Mouse (Mus musculus): Measurements from ENCODE around the gene Lactb. TPM values are rescaled to one million over a fixed set of nuclear protein-coding genes. Genes with fewer than 3 reads are reported as not detected.

Gene Lactb
- polyA plus RNA-seq, 1 experiment, result 6.6 TPM

GRCm38 (mm10) chr9:67011483-67011882 lies 36.2 kb upstream of the Lactb start:
- Histone ChIP-seq H3K4me2 (ENCODE audit: low read depth) (no peak overlapping the region), H3K79me2 (ENCODE audit: control insufficient read depth, insufficient read depth) (no peaks in the 10 kb centered on the region), H3K27me3 (ENCODE audit: control insufficient read depth, insufficient read depth, insufficient read length) (no peaks in the 10 kb centered on the region), H3ac (ENCODE audit: control insufficient read depth, insufficient read length) (no peak overlapping the region), H3K4me3 (no peak overlapping the region), H3K36me3 (ENCODE audit: control insufficient read depth, insufficient read depth) (no peaks in the 10 kb centered on the region)
- TF ChIP-seq USF1 (IDR thresholded peaks at IDR 0.05; ENCODE audit: low read depth) (peak; percentile 22), MYOG (IDR thresholded peaks at IDR 0.05; ENCODE audit: control insufficient read depth in 1 of 3, insufficient read depth in 1 of 3, insufficient read length in 2 of 3, low read depth in 2 of 3) (no peak)

- H3K4me3 ChIP-seq, result no peak overlapping the region
- no peak overlapping the region for H3K4me2 ChIP-seq (ENCODE audit: low read depth)
- H3K27me3 ChIP-seq (ENCODE audit: control insufficient read depth, insufficient read depth, insufficient read length), result no peaks in the 10 kb centered on the region
- no peaks in the 10 kb centered on the region for H3K36me3 ChIP-seq (ENCODE audit: control insufficient read depth, insufficient read depth)
- H3K79me2 ChIP-seq (ENCODE audit: control insufficient read depth, insufficient read depth), result no peaks in the 10 kb centered on the region
- H3ac ChIP-seq (ENCODE audit: control insufficient read depth, insufficient read length), result no peak overlapping the region
- no peak for TF ChIP-seq MYOD1 (IDR thresholded peaks at IDR 0.05; ENCODE audit: control insufficient read depth in 1 of 3, insufficient read length in 2 of 3, low read depth in 2 of 3)
- TF ChIP-seq SRF (IDR thresholded peaks at IDR 0.05; ENCODE audit: control insufficient read depth, insufficient read length, low read depth), result no peak
- no peak for TF ChIP-seq TCF12 (IDR thresholded peaks at IDR 0.05; ENCODE audit: insufficient read depth, poor library complexity, severe bottlenecking)
- no peak for TF ChIP-seq USF1 (IDR thresholded peaks at IDR 0.05; ENCODE audit: low read depth)
- TF ChIP-seq MYOG (IDR thresholded peaks at IDR 0.05; ENCODE audit: control insufficient read depth in 1 of 3, insufficient read depth in 1 of 3, insufficient read length in 2 of 3, low read depth in 2 of 3), result no peak
- no peak for TF ChIP-seq MAX (IDR thresholded peaks at IDR 0.05; ENCODE audit: low read depth)
- no peak for TF ChIP-seq CEBPB (IDR thresholded peaks at IDR 0.05; ENCODE audit: insufficient read depth, poor library complexity, severe bottlenecking)
- TF ChIP-seq POLR2AphosphoS2 (IDR thresholded peaks at IDR 0.05; ENCODE audit: insufficient read length, low read depth), result no peak
- no peak for TF ChIP-seq REST (IDR thresholded peaks at IDR 0.05; ENCODE audit: insufficient read depth, insufficient read length)
- TF ChIP-seq TCF3 (IDR thresholded peaks at IDR 0.05; ENCODE audit: insufficient read length, low read depth), result no peak
- TF ChIP-seq E2F4 (IDR thresholded peaks at IDR 0.05; ENCODE audit: insufficient read depth), result no peak
- TF ChIP-seq POLR2A (IDR thresholded peaks at IDR 0.05; ENCODE audit: insufficient read length, low read depth), result no peak
Measured at GRCm38 (mm10) chr9:67008781-67009180, 33.5 kb upstream of the Lactb start.

GRCm38 (mm10) chr9:67006376-67006775 lies 31.1 kb upstream of the Lactb start:
- no peak overlapping the region for H3ac ChIP-seq (ENCODE audit: control insufficient read depth, insufficient read length)
- TF ChIP-seq USF1 (IDR thresholded peaks at IDR 0.05; ENCODE audit: low read depth) (no peak), REST (IDR thresholded peaks at IDR 0.05; ENCODE audit: insufficient read depth, insufficient read length) (no peak), CEBPB (IDR thresholded peaks at IDR 0.05; ENCODE audit: insufficient read depth, poor library complexity, severe bottlenecking) (no peak), MAX (IDR thresholded peaks at IDR 0.05; ENCODE audit: low read depth) (no peak), TCF12 (IDR thresholded peaks at IDR 0.05; ENCODE audit: insufficient read depth, poor library complexity, severe bottlenecking) (no peak), TCF3 (IDR thresholded peaks at IDR 0.05; ENCODE audit: insufficient read length, low read depth) (no peak), E2F4 (IDR thresholded peaks at IDR 0.05; ENCODE audit: insufficient read depth) (no peak), POLR2AphosphoS2 (IDR thresholded peaks at IDR 0.05; ENCODE audit: insufficient read length, low read depth) (no peak), SRF (IDR thresholded peaks at IDR 0.05; ENCODE audit: control insufficient read depth, insufficient read length, low read depth) (no peak), MYOG (IDR thresholded peaks at IDR 0.05; ENCODE audit: control insufficient read depth in 1 of 3, insufficient read depth in 1 of 3, insufficient read length in 2 of 3, low read depth in 2 of 3) (no peak), POLR2A (IDR thresholded peaks at IDR 0.05; ENCODE audit: insufficient read length, low read depth) (no peak), MYOD1 (IDR thresholded peaks at IDR 0.05; ENCODE audit: control insufficient read depth in 1 of 3, insufficient read length in 2 of 3, low read depth in 2 of 3) (no peak)
- H3K4me3 ChIP-seq, result no peak overlapping the region
- no peaks in the 10 kb centered on the region for H3K79me2 ChIP-seq (ENCODE audit: control insufficient read depth, insufficient read depth)
- no peaks in the 10 kb centered on the region for H3K27me3 ChIP-seq (ENCODE audit: control insufficient read depth, insufficient read depth, insufficient read length)
- no peaks in the 10 kb centered on the region for H3K36me3 ChIP-seq (ENCODE audit: control insufficient read depth, insufficient read depth)
- H3K4me2 ChIP-seq (ENCODE audit: low read depth), result no peak overlapping the region

GRCm38 (mm10) chr9:67005161-67005742 lies 30.0 kb upstream of the Lactb start:
- Histone ChIP-seq H3ac (ENCODE audit: control insufficient read depth, insufficient read length) (no peak overlapping the region), H3K36me3 (ENCODE audit: control insufficient read depth, insufficient read depth) (no peaks in the 10 kb centered on the region), H3K4me3 (no peak overlapping the region), H3K27me3 (ENCODE audit: control insufficient read depth, insufficient read depth, insufficient read length) (no peaks in the 10 kb centered on the region), H3K4me2 (ENCODE audit: low read depth) (no peak overlapping the region), H3K79me2 (ENCODE audit: control insufficient read depth, insufficient read depth) (no peaks in the 10 kb centered on the region)
- TF ChIP-seq SRF (IDR thresholded peaks at IDR 0.05; ENCODE audit: control insufficient read depth, insufficient read length, low read depth) (no peak), USF1 (IDR thresholded peaks at IDR 0.05; ENCODE audit: low read depth) (no peak), MYOD1 (IDR thresholded peaks at IDR 0.05; ENCODE audit: control insufficient read depth in 1 of 3, insufficient read length in 2 of 3, low read depth in 2 of 3) (no peak), MYOG (IDR thresholded peaks at IDR 0.05; ENCODE audit: control insufficient read depth in 1 of 3, insufficient read depth in 1 of 3, insufficient read length in 2 of 3, low read depth in 2 of 3) (no peak), TCF12 (IDR thresholded peaks at IDR 0.05; ENCODE audit: insufficient read depth, poor library complexity, severe bottlenecking) (no peak), POLR2AphosphoS2 (IDR thresholded peaks at IDR 0.05; ENCODE audit: insufficient read length, low read depth) (no peak), MAX (IDR thresholded peaks at IDR 0.05; ENCODE audit: low read depth) (no peak), REST (IDR thresholded peaks at IDR 0.05; ENCODE audit: insufficient read depth, insufficient read length) (no peak)

GRCm38 (mm10) chr9:67003656-67004055 lies 28.4 kb upstream of the Lactb start:
- H3K36me3 ChIP-seq (ENCODE audit: control insufficient read depth, insufficient read depth), result no peaks in the 10 kb centered on the region
- no peak overlapping the region for H3K4me2 ChIP-seq (ENCODE audit: low read depth)
- TF ChIP-seq SRF (IDR thresholded peaks at IDR 0.05; ENCODE audit: control insufficient read depth, insufficient read length, low read depth) (no peak), POLR2A (IDR thresholded peaks at IDR 0.05; ENCODE audit: insufficient read length, low read depth) (no peak), E2F4 (IDR thresholded peaks at IDR 0.05; ENCODE audit: insufficient read depth) (no peak), TCF12 (IDR thresholded peaks at IDR 0.05; ENCODE audit: insufficient read depth, poor library complexity, severe bottlenecking) (no peak), MAX (IDR thresholded peaks at IDR 0.05; ENCODE audit: low read depth) (no peak), CEBPB (IDR thresholded peaks at IDR 0.05; ENCODE audit: insufficient read depth, poor library complexity, severe bottlenecking) (no peak), TCF3 (IDR thresholded peaks at IDR 0.05; ENCODE audit: insufficient read length, low read depth) (no peak), MYOD1 (IDR thresholded peaks at IDR 0.05; ENCODE audit: control insufficient read depth in 1 of 3, insufficient read length in 2 of 3, low read depth in 2 of 3) (no peak), REST (IDR thresholded peaks at IDR 0.05; ENCODE audit: insufficient read depth, insufficient read length) (no peak), MYOG (IDR thresholded peaks at IDR 0.05; ENCODE audit: control insufficient read depth in 1 of 3, insufficient read depth in 1 of 3, insufficient read length in 2 of 3, low read depth in 2 of 3) (no peak), POLR2AphosphoS2 (IDR thresholded peaks at IDR 0.05; ENCODE audit: insufficient read length, low read depth) (no peak), USF1 (IDR thresholded peaks at IDR 0.05; ENCODE audit: low read depth) (no peak)
- no peaks in the 10 kb centered on the region for H3K79me2 ChIP-seq (ENCODE audit: control insufficient read depth, insufficient read depth)
- H3K27me3 ChIP-seq (ENCODE audit: control insufficient read depth, insufficient read depth, insufficient read length), result no peaks in the 10 kb centered on the region
- H3K4me3 ChIP-seq, result no peak overlapping the region
- no peak overlapping the region for H3ac ChIP-seq (ENCODE audit: control insufficient read depth, insufficient read length)

Measured in myocyte (in vitro differentiated cells).